Mouse (Mus musculus): ENCODE measurements around the gene BC017158.

DNA sequence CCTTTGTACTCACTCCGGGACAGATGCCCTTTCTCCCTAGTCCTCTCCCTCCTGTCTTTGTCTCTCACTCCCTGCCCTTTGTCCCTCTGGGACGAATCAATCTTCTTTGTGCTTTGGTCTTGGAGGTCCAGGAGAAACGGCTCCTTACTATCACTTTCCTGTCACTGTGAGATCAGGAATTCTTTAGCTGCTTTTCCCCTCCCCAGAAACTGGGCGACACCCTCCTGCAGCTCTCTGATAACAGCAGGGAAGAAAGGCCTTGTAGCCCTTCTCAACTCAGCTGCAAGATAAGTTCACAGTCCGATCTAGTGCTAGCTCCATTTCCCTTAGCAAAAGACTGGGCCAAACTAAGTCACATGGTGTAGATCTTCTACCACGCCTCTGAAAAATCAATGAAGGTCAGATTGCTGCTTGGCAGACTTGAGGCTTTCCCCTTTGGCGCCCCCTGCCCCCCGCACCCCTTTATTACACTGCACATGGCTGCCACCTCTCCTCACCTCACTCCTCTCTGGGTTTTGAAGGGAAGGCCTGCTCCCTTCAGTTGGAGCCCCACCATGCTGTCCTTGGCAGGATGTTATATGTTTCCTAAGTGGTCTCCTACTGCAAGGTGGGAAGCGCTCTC, 8.9 kb downstream of the BC017158 start:
- TF ChIP-seq CTCF (IDR thresholded peaks at IDR 0.05; ENCODE audit: extremely low read depth, insufficient read depth, low read length) = 0 out of 2 replicates have a peak, but pooled peaks have one; percentile 0
- no peak for TF ChIP-seq POLR2A (IDR thresholded peaks at IDR 0.05; ENCODE audit: extremely low read depth, insufficient read depth, low read length)

Data from cortical plate, adult 2 months (tissue).